Comparison of ENCODE assay signal across 8 mouse cellular contexts in the genomic region with DNA sequence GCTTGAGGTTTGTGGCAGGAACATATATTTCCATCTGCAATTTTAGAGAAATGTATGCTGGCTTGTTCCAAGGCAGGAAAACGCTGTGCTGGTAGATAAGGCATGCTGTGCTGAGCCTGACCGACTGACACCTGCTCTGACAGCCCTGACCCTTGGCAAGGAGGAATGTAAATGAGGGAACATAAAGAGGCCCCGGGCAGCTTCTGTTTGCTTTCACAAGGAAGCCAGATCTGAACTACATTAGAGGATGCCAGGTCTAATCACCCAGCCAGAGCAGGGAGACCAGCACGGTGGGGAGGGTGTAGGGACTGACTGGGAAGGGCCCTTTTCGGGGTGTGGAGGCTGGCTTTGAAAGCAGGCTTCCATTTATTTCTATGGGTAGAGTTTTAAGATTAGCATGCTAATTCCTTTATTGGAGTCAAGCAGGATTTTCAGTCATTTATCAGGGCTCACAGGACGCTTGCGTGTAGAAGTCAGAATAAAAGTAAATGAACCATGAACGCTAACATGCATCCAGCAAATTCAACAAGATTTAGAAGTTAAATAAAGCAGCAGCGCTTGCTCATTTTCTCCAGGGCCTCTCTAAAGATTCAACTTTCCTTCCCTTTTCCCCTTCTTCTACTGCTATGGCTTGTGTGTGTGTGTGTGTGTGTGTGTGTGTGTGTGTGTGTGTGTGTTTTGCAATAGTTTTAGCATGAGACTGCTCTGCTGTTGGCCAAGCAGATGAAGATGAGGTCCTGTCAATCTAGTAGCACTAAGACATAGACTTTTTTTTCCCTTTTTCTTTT. TPM values are rescaled to one million over a fixed set of nuclear protein-coding genes. Genes with fewer than 3 reads are reported as not detected.
A peak's percentile ranks its signal among the peaks of the same experiment; 100 is the strongest.
DNase-seq lines count a peak whose midpoint lies in the region; ATAC-seq lines count a peak whose summit lies in the region.

No protein-coding gene starts in this region.

- ATAC-seq in frontal cortex, adult (ENCODE audit: low TSS enrichment) = peak; percentile 38; the same call in 1 of the 2 replicates
- peak; percentile 90 for ATAC-seq in intestine, embryonic 15.5 days

- H3K9me3 ChIP-seq in intestine, embryonic 15.5 days = no peaks in the 10 kb centered on the region

- H3K4me2 ChIP-seq in intestine, embryonic 15.5 days (replicated peaks) = 0 out of 2 replicates have a peak overlapping the region, but pooled peaks have one; percentile 3

- no peak overlapping the region for H3K9ac ChIP-seq in intestine, embryonic 15.5 days

- H3K36me3 ChIP-seq in intestine, embryonic 15.5 days = no peaks in the 10 kb centered on the region

- intact Hi-C loops in left cerebral cortex, postnatal 36 days (cut with DNase I) = no loop called here

- DNase-seq in frontal cortex, postnatal 25 days (ENCODE audit: low spot score in 2 of 2) = no peak
- DNase-seq in embryo, embryonic 11 days = peak; percentile 54
- peak; percentile 45 for DNase-seq in mesoderm, embryonic 11.5 days (ENCODE audit: low read depth, low spot score)
- no peak for DNase-seq in ovary, postnatal 10 days (ENCODE audit: low spot score)
- DNase-seq in testis, postnatal 10 days (ENCODE audit: low spot score) = no peak
- no peak for DNase-seq in left cerebral cortex, postnatal 36 days (ENCODE audit: low spot score in 2 of 2)

- 16% methylated on average over 9 of the region's 9 CpGs for WGBS in intestine, embryonic 15.5 days

- no peaks in the 10 kb centered on the region for H3K27me3 ChIP-seq in intestine, embryonic 15.5 days (replicated peaks)

- no peak overlapping the region for H3K4me3 ChIP-seq in intestine, embryonic 15.5 days (replicated peaks)

- peak overlapping the region; percentile 76 for H3K27ac ChIP-seq in intestine, embryonic 15.5 days

- H3K4me1 ChIP-seq in intestine, embryonic 15.5 days (replicated peaks) = peaks cover 12% of the 10 kb centered on the region

RNA-seq across cellular contexts. Expression of a gene that starts 34.3 kb away (rescaled TPM):
- 11.9 and 17.2 TPM in 2 replicates for polyA plus RNA-seq in intestine, embryonic 15.5 days (2015; fragmentation: Nextera tagmentation; extraction: Ambion mirVana)
- total RNA-seq in left cerebral cortex, postnatal 36 days (2021) = 10 to 100 TPM; 19.1 to 24.1 TPM

Comparison
In these comparisons a context has a peak if more than half of its experiments do, and no peak if none do; other contexts are left out.
1. DNase-seq: peak in embryo, embryonic 11 days (single experiment) and mesoderm, embryonic 11.5 days (single experiment); none in frontal cortex, postnatal 25 days (0 of 2), ovary, postnatal 10 days (single experiment), testis, postnatal 10 days (single experiment) and left cerebral cortex, postnatal 36 days (0 of 2).